Mouse (Mus musculus) brain, embryonic 18.5 days (tissue): ENCODE measurements around the gene 4930447C04Rik.

Source experiments
- DNase-seq: peaks from one replicate; pipeline ENCODE4 v3.0.0-alpha.2; 2012; ENCODE audit warnings: low read depth, low spot score

Gene 4930447C04Rik

GRCm38 (mm10) chr12:72943574-72944110, 3.1 kb upstream of the 4930447C04Rik start:
- DNase-seq = no peak

- DNase-seq = no peak
Observed at GRCm38 (mm10) chr12:72942171-72942570, 1.6 kb upstream of the 4930447C04Rik start.

- no peak for DNase-seq
Observed at GRCm38 (mm10) chr12:72941398-72942051, 951 bp upstream of the 4930447C04Rik start.

- no peak for DNase-seq
Observed at GRCm38 (mm10) chr12:72940822-72941397, 336 bp upstream of the 4930447C04Rik start.

- DNase-seq = no peak
Observed at GRCm38 (mm10) chr12:72939616-72940015, 958 bp downstream of the 4930447C04Rik start, which contains the start of gene Six6. TSS of gene Six6 (plus strand) at chr12:72939892.

- DNase-seq = no peak
Observed at GRCm38 (mm10) chr12:72938600-72939490, 1.7 kb downstream of the 4930447C04Rik start.

GRCm38 (mm10) chr12:72938176-72938575, 2.4 kb downstream of the 4930447C04Rik start:
- no peak for DNase-seq

- DNase-seq = no peak
Observed at GRCm38 (mm10) chr12:72937537-72938120, 2.9 kb downstream of the 4930447C04Rik start.

GRCm38 (mm10) chr12:72936751-72937150, 3.8 kb downstream of the 4930447C04Rik start:
- no peak for DNase-seq

- no peak for DNase-seq
Observed at GRCm38 (mm10) chr12:72917159-72917993, 23.2 kb downstream of the 4930447C04Rik start.

GRCm38 (mm10) chr12:72854377-72855032, 86.1 kb downstream of the 4930447C04Rik start:
- DNase-seq = no peak

- DNase-seq = no peak
Observed at GRCm38 (mm10) chr12:72853406-72854076, 87.0 kb downstream of the 4930447C04Rik start.

GRCm38 (mm10) chr12:72852264-72852663, 88.3 kb downstream of the 4930447C04Rik start:
- DNase-seq = no peak

GRCm38 (mm10) chr12:72850146-72850545, 90.4 kb downstream of the 4930447C04Rik start:
- DNase-seq = no peak

- no peak for DNase-seq
Observed at GRCm38 (mm10) chr12:72847725-72848124, 92.8 kb downstream of the 4930447C04Rik start.

GRCm38 (mm10) chr12:72845946-72846345, 94.6 kb downstream of the 4930447C04Rik start:
- no peak for DNase-seq

GRCm38 (mm10) chr12:72843973-72844620, 96.5 kb downstream of the 4930447C04Rik start:
- DNase-seq = no peak

- no peak for DNase-seq
Observed at GRCm38 (mm10) chr12:72843555-72843954, 97.0 kb downstream of the 4930447C04Rik start.

- DNase-seq = no peak
Observed at GRCm38 (mm10) chr12:72843135-72843534, 97.4 kb downstream of the 4930447C04Rik start.
